Mouse (Mus musculus) kidney, postnatal 36 days (tissue): Measurements from ENCODE around the gene Ano8.

ENCODE experiments used
- DNase-seq, 2 experiments: peaks; one replicate each; pipeline ENCODE4 v3.0.0; 2021 to 2022; ENCODE audit warnings: mixed read lengths in 2 of 2

The Ano8 gene

GRCm38 (mm10) chr8:71470146-71470912 is 15.4 kb downstream of the Ano8 start:
- no peak for DNase-seq

GRCm38 (mm10) chr8:71469411-71469810 is 16.4 kb downstream of the Ano8 start:
- peak; percentile 32 to 52 for DNase-seq

GRCm38 (mm10) chr8:71468916-71469315 is 16.8 kb downstream of the Ano8 start, which contains the start of gene Dda1:
Gene Dda1, plus strand, starts transcription at chr8:71469199.
- peak; percentile 98 to 99 for DNase-seq

GRCm38 (mm10) chr8:71468001-71468400 is 17.8 kb downstream of the Ano8 start:
- no peak for DNase-seq

- DNase-seq = no peak
These were observed 18.6 kb downstream of the Ano8 start for GRCm38 (mm10) chr8:71467201-71467600.

- DNase-seq = no peak
These were observed 19.6 kb downstream of the Ano8 start for GRCm38 (mm10) chr8:71466198-71466597.

GRCm38 (mm10) chr8:71465733-71466132 is 20.0 kb downstream of the Ano8 start:
- DNase-seq = no peak

- DNase-seq = peak; percentile 98 to 100
These were observed 21.0 kb downstream of the Ano8 start, which contains the start of gene Mrpl34 for GRCm38 (mm10) chr8:71464513-71465500. Gene Mrpl34, plus strand, starts transcription at chr8:71464959.

- peak; percentile 98 for DNase-seq
These were observed 22.4 kb downstream of the Ano8 start, which contains the start of gene Abhd8 for GRCm38 (mm10) chr8:71463188-71464033. Gene Abhd8, minus strand, starts transcription at chr8:71463655.

GRCm38 (mm10) chr8:71462786-71463185 is 23.0 kb downstream of the Ano8 start:
- DNase-seq = peak; percentile 37 to 56

- no peak for DNase-seq
These were observed 23.6 kb downstream of the Ano8 start for GRCm38 (mm10) chr8:71462191-71462590.

GRCm38 (mm10) chr8:71461152-71461840 is 24.5 kb downstream of the Ano8 start:
- no peak for DNase-seq

- DNase-seq = no peak
These were observed 25.0 kb downstream of the Ano8 start for GRCm38 (mm10) chr8:71460716-71461115.

GRCm38 (mm10) chr8:71457659-71458270 is 28.0 kb downstream of the Ano8 start:
- DNase-seq = no peak

GRCm38 (mm10) chr8:71456906-71457305 is 28.9 kb downstream of the Ano8 start:
- DNase-seq = no peak

GRCm38 (mm10) chr8:71454668-71455067 is 31.1 kb downstream of the Ano8 start:
- DNase-seq = no peak

- DNase-seq = no peak
These were observed 33.1 kb downstream of the Ano8 start for GRCm38 (mm10) chr8:71452669-71453068.

- DNase-seq = no peak
These were observed 34.0 kb downstream of the Ano8 start for GRCm38 (mm10) chr8:71451777-71452176.

- no peak for DNase-seq
These were observed 34.4 kb downstream of the Ano8 start for GRCm38 (mm10) chr8:71451337-71451736.

GRCm38 (mm10) chr8:71445096-71445495 is 40.7 kb downstream of the Ano8 start:
- DNase-seq = no peak

GRCm38 (mm10) chr8:71441404-71441803 is 44.4 kb downstream of the Ano8 start:
- peak; percentile 48 to 54 for DNase-seq
